Mouse (Mus musculus): ENCODE data around the gene Rab20.

- TF ChIP-seq USF1 (IDR thresholded peaks at IDR 0.05; ENCODE audit: low read depth) (no peak), FOSL1 (IDR thresholded peaks at IDR 0.05; ENCODE audit: insufficient read depth, low read length, poor library complexity, severe bottlenecking) (no peak), CTCF (IDR thresholded peaks at IDR 0.05; ENCODE audit: control insufficient read depth, insufficient read depth, insufficient read length) (no peak)
These were observed 14.4 kb downstream of the Rab20 start for GRCm38 (mm10) chr8:11463889-11464706.
